ENCODE assay signal across 12 mouse cellular contexts in the genomic region with DNA sequence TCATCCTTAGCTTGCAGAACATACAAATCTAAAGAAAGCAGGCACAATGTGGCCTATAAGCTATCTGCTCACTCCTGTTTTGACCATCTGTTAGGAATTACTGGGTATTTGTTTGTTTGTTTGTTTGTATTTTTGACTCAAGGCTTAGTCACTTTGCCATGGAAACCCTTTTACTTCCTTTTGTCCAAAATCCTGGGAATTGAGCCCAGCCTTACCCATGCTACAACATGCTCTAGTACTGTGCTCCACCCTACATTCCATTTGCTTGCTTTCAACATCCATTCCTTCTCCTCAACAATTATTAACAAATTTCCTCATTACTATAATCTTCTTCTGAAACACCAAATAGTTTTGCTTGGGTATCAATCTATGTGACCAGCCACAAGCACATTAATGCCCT. TPM values are rescaled to one million over a fixed set of nuclear protein-coding genes. Genes with fewer than 3 reads are reported as not detected.
"Had no signal": no experiment of that assay in that cellular context is flagged by ENCODE, and none has a peak within 500 bp of the region (broad histone marks: within the 10 kb centered on the region; RNA-seq: fewer than 3 reads in every experiment).

No protein-coding gene starts in this region.

- H3K4me3 ChIP-seq: limb, embryonic 13.5 days; liver, embryonic 13.5 days; midbrain, embryonic 13.5 days; neural tube, embryonic 15.5 days had no signal

- H3K9me3 ChIP-seq: limb, embryonic 13.5 days; liver, embryonic 13.5 days; midbrain, embryonic 13.5 days; neural tube, embryonic 15.5 days had no signal

- H3K4me2 ChIP-seq: limb, embryonic 13.5 days; liver, embryonic 13.5 days; lung, embryonic 14.5 days; midbrain, embryonic 13.5 days; neural tube, embryonic 15.5 days had no signal

- H3K4me1 ChIP-seq: limb, embryonic 13.5 days; liver, embryonic 13.5 days; midbrain, embryonic 13.5 days; neural tube, embryonic 15.5 days had no signal

- H3K27ac ChIP-seq: limb, embryonic 13.5 days; liver, embryonic 13.5 days; midbrain, embryonic 13.5 days; neural tube, embryonic 15.5 days had no signal

- H3K27me3 ChIP-seq: limb, embryonic 13.5 days; liver, embryonic 13.5 days; midbrain, embryonic 13.5 days; neural tube, embryonic 15.5 days had no signal

- H3K9ac ChIP-seq: limb, embryonic 13.5 days; liver, embryonic 13.5 days; lung, embryonic 14.5 days; midbrain, embryonic 13.5 days; neural tube, embryonic 15.5 days had no signal

- ATAC-seq: midbrain, embryonic 13.5 days had no signal

- DNase-seq: kidney, adult 18-20 months; kidney, postnatal 14 days; left cerebral cortex, postnatal 4 days; liver, embryonic 13.5 days; lung, embryonic 14.5 days; right cerebral cortex, adult 18-20 months; right cerebral cortex, postnatal 25 days; thymus, postnatal 36 days had no signal

RNA-seq across cellular contexts. Expression of a gene that starts 32.1 kb away (rescaled TPM):
- polyA plus RNA-seq: small intestine, adult 2 months had no signal
